Mouse (Mus musculus): ENCODE results near the gene Ednrb.

Ednrb gene

DNA sequence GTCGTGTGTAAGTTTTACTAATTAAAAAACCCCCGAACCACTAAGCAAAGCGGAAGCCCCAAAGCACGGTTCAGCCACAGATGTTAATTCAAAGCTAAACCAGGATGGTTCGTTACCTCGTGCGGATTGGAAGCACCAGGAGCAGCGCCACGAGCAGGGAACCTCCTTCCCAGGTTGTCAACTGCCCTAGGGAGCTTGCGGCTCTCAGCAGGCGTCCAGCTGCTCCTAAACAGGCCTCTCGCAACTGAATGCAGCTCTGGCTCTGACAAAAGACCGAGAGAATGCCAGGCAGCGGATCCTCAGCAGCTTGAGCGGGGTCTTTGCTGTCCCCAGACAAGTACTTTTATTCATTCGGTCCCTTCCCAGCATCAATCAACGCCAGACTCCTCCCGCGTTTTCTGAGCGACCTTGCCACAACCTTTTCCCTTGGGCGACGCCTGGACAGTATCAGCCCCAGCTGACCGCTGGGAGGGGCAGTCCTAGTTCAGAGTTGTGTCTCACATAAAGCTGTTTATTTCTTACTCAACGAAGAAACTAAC is at the start of gene Ednrb:
Gene Ednrb (minus strand): TSS at position 392 of the 539 bp plus-strand sequence.
- no peak for DNase-seq (ENCODE audit: low read depth)

DNA sequence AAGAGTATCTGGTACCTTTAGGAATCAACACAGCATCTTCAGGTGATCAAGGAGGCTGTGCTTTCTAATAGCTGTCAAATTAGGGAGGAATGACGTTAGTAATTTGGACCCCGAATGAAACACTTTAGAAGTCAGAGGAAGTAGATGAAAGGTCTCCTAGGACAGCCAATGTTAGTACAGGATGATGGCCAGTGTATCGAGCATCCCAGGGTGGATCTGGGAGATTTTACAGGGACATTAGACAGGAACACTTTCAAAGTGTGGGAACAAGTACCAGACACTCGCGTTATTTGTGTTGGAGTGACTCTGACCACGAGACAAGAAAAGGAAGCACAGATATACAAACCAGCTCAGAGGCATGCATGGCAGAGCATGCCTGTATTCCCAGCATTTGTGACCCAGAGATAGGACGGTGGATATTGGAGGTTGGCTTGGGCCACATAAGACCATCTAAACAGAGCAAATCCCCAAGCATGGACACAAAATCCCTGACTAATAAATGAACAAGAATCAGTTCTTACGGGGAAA is 48.3 kb upstream of the Ednrb start:
- no peak for DNase-seq (ENCODE audit: low read depth)

DNA sequence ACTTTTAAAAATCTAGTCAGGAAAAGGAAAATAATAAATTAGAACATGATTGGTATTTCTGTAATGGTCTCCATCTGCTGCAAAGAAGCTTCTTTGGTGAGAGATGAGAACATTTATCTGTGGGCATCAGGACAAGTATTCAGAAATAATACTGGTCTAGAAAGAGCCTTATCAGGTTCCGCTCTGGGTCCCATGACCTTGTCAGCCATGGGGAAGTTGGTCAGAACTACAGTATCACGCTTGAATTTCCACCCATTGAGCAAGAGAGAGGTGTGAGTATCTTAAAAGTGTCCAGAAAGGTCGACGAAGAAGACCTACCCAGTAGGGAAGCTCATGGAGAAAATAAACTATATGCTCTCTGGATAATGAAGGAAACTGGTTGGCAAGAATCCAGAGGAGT is 46.6 kb upstream of the Ednrb start:
- no peak for DNase-seq (ENCODE audit: low read depth)

DNA sequence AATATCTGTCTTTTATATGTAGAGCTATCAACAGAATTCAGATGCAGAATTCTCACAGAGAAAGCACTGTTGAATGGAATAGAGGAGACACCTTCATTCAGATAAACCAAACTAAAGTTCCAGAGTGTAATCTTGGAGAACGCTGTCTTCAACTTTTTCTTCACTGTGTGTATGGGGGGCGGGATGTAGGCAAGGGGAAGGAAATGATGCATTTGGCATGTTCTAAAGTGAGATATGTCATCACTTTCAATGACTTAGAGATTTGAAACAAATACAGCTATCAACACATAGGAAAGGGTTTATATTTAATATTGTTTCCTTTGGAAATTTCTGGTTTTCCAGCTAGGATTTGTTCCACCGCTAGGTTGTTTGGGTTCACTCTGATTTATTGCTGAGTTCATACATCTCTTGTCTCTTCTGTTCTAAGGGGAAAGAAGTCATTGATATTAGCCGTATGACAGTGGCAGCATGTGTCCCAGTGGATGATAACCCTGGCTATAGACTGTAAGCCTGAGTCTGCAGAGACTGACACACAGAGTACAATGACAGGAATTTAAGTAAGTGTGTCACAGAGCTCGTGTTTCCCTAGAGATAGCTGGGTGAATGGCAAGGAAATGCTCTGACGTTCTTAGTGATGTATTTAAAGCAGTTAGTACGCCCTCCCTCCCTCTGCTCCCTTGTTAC is 40.8 kb upstream of the Ednrb start:
- no peak for DNase-seq (ENCODE audit: low read depth)

DNA sequence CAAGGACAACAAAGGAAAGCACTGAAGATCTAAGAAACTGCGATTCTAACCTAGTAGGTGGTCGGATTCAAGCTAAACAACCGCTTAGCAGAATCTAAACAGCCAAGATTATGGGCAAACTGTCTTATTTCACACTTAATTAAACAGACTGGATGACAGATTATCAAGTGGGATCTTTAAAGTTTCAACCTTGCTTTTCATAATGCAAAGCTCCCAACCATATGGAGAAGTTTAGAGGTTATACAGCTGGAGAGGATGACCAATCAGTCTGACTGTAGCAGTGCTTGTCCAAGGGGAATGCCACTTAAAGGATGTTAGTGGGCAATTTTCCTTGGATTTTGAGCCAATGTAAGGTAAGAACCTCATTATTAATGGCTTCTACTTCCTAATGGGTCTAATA is 38.7 kb upstream of the Ednrb start:
- no peak for DNase-seq (ENCODE audit: low read depth)

DNA sequence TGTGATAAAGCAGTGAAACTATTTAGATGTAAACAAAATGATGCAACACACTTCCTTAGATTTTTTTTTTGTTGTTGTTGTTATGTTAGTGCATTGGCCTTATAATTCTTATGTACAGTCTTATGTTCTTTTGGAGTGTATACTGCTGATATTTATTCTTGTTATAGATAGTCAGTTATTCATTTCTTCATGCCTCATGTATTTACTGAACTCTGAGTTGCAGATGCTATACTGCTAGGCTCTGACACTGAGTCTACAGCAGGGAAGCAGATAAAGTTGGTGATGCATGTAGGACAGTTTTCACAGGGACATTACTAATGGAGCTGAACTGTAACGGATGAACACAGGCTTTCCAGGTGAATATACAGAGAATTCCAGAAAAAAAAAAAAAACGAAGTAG is 32.9 kb upstream of the Ednrb start:
- DNase-seq (ENCODE audit: low read depth) = no peak

DNA sequence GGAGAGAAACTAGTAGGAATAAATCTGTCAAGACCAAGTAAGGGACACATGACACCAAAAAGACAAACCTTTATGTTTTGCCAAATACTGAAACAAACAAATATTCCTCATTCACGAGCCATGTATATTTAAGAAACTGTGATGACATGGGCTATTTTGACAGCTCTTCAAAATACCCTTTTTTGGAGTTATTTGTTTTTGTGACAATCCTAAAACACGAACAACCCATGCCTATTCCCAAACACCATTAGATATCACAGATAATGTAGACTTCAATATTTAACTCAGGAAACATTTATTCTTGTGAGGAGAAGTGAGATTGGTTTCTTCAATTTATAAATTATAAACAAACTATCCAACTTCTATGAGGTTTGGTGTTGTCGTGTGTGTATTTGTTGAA is 32.4 kb upstream of the Ednrb start:
- no peak for DNase-seq (ENCODE audit: low read depth)

DNA sequence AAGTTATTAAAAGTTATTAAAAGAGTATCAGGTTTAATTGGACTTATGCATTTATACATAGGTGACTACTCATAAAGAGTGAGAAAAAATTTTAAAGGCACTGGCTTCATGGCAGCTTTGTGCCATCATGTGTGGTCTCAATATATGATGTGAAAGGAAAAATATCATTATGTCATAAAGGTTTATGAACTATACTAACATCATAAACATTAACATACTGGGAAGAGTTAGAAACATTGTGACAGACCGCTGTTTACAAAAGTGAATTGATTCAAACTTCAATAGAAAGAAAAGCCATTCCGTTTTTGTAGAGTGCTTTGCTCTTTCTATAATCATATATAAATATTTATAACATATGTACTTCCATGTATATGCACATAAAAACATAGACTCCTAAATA is 22.4 kb upstream of the Ednrb start:
- no peak for DNase-seq (ENCODE audit: low read depth)

DNA sequence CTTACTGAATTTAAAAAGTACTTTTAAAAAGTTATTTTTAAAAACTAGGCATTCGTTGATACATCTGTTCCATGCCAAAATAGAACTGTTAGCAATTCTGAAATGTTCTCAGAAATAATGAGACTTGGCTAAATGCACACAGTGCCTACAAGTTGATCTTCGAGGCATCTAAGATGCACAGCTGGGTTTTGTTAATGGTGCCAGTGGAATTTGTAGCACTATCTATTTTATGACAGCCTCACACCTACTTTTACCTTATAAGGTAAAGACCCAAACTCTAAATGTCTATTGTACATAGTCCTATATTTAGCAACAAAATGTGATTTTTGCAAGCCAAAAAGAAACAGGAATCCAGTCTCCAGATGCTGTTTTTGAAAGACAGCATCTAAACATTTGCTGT is 21.0 kb upstream of the Ednrb start:
- DNase-seq (ENCODE audit: low read depth) = no peak

DNA sequence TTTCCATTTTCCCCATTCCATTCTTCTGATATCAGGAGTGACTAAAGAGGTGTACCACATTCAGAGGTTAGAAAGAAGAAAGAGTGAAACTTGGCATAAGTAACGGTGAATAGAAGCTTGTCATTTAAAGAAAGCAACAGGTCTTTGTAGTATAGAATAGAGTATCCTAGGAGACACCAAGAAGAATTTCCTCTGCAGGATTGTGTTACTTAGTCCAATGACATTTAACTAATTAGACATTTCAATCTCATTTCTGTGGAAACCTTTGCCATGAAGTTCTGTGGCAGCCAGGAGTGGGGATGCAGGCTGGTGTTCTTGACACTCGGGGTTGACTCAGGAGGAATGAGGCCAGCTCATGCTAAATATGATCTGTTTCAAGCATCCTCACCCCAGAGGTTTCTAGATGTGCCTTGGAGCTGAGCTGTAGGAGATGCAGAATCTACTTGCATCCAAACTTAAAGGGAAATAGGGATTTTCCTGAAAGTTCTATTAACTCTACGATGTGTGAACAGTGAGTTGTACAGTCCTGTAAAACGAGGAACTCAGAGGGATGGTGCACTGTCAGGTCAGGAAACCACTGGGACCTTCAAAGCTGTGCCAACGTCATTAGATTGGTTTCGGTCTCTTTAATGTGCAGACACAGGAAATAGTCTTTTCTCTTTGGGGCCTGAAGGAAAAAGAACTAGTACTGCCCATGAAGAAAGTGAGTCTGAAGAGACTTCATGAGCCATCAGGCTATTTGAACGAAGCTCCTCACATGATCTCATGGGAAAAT is 6.1 kb upstream of the Ednrb start:
- DNase-seq (ENCODE audit: low read depth) = no peak

DNA sequence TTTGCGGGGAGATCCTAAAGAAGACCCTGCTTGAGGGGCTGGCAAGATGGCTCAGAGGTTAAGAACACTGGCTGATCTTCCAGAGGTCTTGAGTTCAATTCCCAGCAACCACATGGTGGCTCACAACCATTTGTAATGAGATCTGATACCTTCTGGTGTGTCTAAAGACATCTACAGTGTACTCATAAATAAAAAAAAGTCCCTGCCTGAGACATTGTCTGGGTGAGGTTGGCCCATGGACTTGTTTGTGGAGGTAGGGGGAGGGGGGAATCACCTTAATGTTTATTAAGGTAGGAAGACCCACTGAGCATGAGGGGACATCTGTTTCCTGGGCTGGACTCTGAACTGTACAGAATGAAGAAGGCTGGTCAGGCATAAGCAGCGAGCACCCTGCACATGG is 1.5 kb upstream of the Ednrb start:
- no peak for DNase-seq (ENCODE audit: low read depth)

DNA sequence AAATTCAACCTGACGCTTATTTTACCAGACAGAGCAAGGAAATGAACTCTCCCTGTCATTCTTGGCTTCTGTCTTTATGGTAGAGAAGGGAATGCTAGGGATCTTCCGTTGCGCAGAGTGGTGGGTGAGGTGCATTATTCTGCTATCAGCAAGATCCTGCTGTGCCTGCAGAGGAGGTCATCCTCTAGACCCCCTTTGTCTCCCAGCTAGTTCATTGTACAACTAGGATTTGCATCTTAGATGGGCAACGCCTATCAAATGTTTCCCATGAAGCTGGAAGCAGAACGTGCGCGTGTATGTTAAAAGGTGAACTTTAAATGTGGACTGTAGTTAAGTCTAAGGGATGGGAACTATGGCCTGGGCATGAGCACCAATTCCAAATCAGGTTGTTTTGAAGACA is 742 bp upstream of the Ednrb start:
- no peak for DNase-seq (ENCODE audit: low read depth)

DNA sequence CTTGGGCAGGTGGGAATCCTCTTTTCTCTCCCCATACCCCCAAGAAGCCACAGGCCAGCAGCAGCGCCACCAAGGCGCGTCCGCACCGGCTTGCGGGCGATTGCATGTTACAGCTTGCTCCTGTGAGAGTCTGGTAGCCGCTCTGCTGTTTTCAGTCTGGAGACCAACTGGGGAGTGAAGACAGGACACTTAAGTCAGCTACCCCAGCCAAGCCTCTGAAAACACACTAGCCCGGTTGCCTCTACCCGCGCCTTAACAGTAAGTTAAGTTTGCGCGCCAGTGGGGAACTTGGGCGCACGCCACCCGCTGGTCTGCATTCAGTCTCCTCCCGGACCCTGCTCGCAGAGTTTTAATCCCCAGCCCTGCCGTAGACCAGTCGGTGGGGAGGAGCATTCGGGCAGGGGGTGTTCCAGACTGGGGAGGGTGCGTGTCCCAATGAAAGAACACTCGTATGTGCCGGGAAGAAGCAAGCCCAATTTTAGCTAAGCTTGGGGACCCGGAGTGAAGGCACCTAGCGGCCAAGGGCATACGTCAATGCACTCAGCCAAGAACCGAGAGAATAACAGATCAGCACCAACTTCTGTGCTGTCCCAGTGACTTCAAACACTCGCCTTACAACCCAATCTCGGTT is 716 bp downstream of the Ednrb start:
- no peak for DNase-seq (ENCODE audit: low read depth)

DNA sequence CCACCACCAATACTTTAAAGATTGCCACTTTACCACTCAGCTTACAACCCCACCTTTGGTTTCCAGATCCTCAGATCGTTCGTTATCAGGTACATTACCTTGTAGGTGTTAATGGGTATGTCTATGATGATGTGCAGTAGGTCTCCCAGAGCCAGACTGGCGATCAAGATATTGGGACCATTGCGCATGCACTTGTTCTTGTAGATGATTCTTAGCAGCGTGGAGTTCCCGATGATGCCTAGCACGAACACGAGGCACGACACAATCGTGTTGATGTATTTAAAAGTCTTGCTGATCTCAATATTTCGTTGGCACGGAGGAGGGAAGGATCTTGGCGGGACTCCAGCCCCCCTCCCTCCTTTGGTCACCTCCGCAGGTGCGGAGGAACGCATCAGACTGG is 1.3 kb downstream of the Ednrb start:
- no peak for DNase-seq (ENCODE audit: low read depth)

DNA sequence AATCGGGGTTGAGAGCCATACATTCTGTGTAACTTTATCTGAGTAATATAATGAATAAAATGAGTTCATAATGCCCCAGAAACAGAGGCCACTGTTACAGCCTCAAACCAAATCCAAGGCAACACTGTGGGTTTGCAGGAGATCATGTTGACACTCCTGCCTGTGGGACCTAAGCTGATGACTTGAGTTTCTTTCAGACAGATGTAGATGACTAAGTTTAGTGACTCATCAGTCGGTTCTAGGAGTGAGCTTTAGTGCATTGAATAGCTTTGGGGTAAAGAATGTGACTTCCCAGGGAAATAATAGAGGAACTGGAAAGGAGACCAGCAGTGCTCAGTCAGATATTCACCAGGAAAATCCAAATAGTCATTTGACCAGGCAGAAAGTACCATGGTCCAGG is 3.8 kb downstream of the Ednrb start:
- DNase-seq (ENCODE audit: low read depth) = no peak

DNA sequence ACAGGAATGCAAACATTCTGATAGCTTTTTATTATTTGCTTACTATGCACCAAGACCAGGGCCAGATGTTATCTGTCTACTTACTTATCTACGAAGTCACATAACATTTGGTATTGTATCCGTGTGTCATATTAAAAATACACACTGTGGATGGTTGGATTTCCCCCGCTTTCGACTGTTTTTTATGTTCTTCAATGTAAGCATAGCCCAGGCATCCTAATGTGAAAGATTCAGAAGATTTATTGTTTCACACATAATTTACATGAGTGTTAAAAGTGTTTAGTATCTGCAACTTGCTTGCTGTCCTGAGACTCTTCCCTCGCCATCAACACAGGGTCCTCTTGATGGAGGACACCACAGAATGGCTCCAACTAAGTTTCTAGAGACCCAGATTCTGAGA is 5.3 kb downstream of the Ednrb start:
- no peak for DNase-seq (ENCODE audit: low read depth)

DNA sequence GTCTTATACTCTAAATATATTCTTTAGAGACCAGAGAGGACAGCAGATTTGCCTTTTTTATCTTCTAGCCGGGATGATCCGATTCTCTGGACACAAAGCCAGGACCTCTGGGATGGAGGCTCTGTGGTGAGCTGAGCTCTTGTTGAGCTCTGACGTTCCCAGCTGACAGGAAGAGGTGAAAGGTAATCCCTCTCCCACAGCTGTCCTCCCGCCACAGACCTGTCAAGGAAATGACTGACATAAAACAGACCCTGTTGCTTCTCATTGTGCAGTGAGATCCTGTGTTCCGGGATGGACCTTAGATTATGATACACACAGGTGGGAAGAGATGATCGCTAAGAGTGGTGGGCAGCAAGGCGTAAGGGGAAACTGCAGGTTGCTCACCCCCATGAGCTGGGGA is 9.6 kb downstream of the Ednrb start:
- no peak for DNase-seq (ENCODE audit: low read depth)

DNA sequence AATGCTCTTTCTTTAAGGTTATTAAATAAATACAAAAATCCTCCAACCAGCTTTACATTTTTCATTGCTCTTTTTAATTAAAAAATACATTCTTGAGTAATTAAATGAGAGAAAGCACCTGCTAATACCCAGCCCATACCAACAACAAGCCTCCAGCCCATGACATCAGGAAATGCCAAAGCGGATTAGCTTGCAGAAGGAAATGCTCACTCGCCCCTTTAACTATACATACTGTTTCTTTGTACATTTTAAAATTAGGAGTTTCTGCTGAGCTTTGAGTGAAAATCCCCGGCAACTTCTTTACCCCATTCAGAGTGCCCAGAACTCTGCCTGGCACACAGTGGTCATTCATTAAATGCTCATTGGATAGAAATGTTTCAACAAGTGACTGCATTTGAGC is 10.1 kb downstream of the Ednrb start:
- DNase-seq (ENCODE audit: low read depth) = no peak

DNA sequence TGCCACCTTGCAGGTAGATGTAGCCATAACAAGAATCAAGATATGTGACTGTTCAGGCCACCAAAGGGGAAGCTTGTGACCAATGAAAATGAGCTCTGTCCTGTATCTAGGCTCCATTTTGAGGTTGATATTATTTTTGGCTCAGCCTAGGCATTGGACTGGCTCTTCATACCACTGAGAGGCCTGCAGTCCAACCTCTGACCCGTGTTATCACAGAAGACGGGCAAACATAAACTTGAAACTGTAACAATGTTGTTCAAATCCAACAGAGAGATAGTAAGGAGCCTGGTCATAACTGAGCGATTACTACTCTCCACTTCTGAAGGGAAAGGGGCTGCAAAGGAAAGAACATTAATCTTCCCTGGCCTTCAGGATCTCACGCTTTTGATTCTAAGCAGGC is 11.7 kb downstream of the Ednrb start:
- no peak for DNase-seq (ENCODE audit: low read depth)

DNA sequence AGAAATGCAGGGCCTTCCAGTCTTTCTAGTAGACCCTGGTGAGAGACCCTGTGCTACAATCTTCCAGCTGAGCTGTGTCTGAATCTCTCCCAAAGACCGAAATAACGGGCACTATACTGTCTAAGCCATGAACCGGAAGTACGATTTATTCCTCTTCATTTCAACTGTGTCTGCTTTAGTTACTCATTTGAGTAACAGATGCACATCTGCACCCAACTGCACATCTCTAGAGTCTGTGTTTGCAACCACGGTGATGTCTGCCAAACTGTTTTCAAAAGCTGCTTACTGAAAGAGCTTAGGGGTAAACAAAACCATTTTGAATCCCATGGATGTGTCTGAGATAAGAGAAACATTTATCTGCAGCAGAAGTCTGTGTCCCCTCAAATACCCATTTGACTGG is 13.2 kb downstream of the Ednrb start:
- no peak for DNase-seq (ENCODE audit: low read depth)

DNA sequence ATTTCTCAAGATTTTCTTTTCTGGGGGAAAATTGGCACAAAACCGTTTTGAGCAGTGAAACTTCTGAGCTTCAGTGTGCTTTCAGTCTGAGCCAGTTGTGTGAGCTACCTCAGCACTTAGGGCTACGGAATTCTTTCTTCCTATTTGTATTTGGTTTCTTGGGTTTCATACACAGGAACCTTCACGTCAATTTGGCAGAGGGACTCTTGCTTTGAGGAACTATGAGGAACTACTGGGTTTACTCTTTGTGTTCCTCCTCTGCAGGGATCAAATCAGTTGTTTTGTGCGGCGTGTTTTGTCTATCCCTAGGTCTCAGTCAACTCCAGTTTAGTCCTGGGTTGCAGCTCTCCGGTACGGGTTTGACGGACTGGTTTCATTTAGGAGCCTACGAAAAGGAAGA is 17.9 kb downstream of the Ednrb start:
- no peak for DNase-seq (ENCODE audit: low read depth)

DNA sequence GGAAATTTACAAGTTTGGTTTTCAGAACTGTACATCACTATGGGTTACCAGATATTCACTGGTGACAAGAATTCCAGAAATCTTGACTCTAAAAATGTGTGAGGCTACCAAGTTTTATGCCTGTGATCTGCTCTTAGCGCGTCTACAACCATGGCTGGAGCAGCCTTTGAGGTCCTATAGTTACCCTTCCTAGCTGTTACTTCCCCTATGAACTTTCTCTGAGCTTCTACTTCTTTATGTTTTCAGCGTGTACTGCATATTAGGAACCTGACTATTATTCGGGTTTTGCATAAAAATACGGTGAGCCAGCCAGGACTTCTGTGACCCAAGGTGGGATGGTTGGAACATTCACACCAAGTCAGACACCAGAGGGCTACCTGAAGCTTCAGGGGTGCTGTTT is 18.3 kb downstream of the Ednrb start:
- DNase-seq (ENCODE audit: low read depth) = no peak

DNA sequence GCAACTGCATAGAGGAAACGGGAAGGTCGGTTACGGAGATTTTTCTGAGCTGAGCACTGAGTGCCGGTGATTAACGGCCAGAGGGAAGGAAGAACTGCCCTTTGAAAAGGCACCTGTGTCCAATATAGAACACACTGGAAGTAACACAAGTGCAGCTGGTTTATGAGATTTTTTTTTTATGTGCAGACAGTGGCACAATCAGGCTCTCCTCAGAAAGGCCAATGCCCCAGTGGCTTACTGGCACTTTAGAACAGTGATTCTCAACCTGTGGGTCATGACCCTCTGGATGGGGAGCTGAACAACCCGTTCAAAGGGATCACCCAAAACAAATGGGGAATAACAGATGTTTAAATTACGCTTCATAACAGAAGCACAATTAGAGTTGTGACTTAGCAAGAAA is 20.7 kb downstream of the Ednrb start:
- no peak for DNase-seq (ENCODE audit: low read depth)
